Mouse (Mus musculus): ENCODE results near the gene Lmo1.
A peak's percentile ranks its signal among the peaks of the same experiment; 100 is the strongest.

Gene Lmo1

DNA sequence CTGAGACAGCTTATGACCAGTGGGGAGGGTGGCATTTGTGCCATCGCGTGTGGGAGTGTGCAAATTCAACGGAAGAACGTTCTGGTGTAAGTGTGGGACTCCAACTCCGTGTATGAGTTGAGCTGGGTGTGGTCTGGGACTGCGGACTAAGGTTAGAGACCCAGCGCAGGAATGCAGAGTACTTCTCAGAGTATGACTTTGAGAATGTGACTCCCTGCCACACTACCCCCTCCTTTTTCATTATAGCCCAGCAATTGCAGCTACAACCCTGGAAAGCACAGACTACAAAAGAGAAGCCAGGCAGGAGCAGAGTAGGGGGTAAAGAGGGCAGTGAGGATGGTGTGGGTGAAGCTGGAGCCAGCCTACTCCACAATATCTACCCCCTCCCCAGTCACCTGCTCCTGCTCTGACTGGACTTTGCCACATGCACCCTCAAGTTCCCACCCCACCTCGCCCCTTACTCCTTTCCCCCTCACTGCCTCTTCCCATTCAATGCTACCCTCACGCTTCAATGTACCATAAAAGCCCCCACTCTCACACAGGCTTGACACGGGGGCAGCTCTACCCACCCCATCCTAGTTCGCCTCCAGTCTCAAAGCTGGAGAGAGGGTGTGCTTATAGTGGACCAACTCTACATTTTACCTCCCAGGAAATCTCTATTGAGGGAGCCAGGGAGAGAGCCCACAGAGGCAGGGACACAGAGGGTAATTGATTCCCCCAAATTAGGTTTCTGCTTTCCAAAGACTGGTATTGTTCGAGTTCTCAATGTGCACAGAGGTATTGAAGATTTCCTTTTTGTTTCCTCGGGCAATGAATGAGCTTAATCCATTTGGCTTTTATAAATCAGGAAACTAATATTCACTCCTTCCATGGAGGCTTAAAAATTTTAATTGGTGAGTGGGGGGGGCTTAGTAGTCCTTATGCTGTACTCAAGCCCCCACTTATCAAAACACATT lies 941 bp upstream of the Lmo1 start:
- DNase-seq (ENCODE audit: low spot score in 2 of 2): no peak

DNA sequence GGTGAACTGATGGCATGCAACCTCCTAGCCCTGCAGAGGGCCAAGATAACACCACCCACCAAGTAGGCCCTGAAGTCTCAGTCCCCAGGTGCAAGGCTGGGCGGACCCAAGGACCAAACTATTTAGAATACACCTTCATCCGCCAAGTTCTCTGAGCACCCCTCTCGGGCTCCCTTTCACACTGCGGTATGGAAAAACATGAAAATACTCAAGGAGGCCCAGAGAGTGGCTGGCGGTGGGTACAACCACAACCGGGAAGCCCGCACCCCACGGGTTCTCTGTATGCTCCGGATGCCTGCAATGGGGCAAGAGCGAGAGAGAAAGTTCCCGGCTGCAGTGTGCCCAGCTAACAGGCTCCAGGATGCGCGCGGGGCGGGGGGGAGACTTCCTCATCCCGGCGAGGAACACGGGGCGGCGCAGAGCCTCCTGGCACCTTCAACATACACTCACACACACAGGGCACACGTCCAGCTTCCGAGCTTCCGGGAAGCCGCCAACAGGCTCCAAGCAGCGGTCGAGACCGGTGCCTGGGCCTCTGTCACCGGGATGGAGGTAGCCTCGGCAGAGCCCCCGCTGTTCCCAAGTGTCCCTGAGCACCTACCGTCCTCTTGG lies 564 bp downstream of the Lmo1 start:
- no peak for DNase-seq (ENCODE audit: low spot score in 2 of 2)

- DNase-seq (ENCODE audit: low spot score in 2 of 2): no peak
Measured at GRCm38 (mm10) chr7:109171874-109172273, 3.1 kb downstream of the Lmo1 start.

DNA sequence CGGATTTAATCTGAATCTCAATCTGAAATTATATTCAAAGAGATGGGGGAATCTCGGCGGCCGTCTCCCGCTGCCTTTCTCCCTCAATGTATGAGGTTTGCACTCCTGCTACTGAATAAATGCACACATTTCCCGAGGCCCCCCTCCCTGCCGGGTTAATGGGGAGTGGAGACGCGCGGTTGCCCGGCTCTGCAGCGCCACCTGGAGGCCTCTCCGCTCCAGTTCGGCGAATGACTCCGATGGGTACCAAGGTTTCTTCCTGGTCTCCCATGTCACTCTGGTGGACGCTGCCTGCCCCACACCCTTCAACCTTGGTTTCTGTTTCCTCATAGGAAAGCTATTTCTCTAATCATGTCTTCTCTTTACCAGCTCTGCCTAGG lies 4.6 kb downstream of the Lmo1 start:
- peak; percentile 65 to 89 for DNase-seq (ENCODE audit: low spot score in 2 of 2)

GRCm38 (mm10) chr7:109169505-109170440 lies 5.2 kb downstream of the Lmo1 start:
- no peak for DNase-seq (ENCODE audit: low spot score in 2 of 2)

DNA sequence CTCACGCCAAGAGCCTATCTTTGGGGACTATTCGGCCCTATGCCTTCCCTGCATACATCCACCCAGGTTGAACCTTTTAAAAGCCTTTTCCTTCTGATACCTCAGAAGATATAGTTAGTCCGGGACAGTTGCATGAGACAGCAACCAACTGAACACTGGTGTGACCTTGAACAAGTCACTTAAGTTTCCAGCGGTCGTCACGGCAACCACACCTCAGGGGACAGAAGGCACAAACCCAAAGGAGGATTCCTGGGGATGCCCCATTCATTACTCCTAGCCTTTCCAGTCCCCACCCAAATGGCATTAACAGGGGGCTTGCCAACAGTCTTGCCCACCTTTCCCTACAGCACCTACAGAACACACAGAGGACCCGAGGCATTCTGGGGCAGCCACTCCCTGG lies 6.3 kb downstream of the Lmo1 start:
- no peak for DNase-seq (ENCODE audit: low spot score in 2 of 2)

DNA sequence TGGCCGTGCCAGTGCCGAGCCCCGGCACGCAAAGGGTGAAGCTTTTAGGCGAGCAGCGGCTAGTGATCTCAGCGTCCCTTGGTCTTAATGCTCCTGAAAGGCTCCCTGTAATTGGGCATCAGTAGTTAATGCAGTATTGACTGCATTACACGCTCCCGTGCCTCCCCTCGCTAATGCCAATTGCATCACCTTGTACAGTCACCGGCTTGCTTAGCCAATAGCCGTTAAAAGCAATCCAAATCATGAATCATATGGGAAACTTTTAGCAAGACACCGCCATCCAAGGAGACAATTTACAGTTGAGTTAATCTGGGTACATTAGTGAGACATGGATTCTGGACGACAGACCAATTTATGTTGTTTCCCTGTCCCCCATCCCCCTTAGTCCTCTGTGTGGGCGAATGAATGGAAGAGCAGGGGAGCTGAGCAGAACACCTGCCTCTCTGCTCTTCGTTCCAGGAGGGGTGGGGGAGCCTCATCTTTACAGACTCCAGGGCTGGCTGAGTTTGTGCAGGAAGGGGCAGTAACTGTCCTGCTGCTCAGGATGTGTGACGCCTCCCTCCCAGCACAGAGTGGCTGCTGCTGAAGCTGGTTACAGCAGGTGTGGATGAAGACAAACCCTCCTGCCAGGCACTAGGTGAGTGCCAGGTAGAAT lies 8.9 kb downstream of the Lmo1 start:
- DNase-seq (ENCODE audit: low spot score in 2 of 2): no peak

GRCm38 (mm10) chr7:109154331-109154730 lies 20.7 kb downstream of the Lmo1 start:
- no peak for DNase-seq (ENCODE audit: low spot score in 2 of 2)

DNA sequence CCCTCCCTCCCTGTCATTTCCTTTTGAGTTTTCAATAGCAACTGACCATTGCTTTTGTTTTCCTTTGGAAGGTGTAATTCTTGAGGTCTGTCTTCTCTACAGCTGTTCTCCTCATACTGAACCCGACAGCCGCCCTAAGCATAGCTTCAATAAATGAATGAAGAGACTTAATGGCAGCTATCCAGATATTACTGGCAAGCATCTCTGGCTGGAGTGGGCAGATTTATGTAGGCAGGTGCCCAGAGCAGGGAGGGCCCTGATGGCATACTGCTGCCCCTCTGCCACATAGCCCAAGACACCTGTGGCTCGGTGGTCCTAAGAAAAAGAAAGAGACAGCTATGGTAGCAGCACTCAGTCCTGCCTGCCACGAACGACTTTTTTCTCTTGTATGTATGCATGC lies 21.5 kb downstream of the Lmo1 start:
- DNase-seq (ENCODE audit: low spot score in 2 of 2): no peak

- no peak for DNase-seq (ENCODE audit: low spot score in 2 of 2)
Measured at GRCm38 (mm10) chr7:109151088-109151487, 23.9 kb downstream of the Lmo1 start.

DNA sequence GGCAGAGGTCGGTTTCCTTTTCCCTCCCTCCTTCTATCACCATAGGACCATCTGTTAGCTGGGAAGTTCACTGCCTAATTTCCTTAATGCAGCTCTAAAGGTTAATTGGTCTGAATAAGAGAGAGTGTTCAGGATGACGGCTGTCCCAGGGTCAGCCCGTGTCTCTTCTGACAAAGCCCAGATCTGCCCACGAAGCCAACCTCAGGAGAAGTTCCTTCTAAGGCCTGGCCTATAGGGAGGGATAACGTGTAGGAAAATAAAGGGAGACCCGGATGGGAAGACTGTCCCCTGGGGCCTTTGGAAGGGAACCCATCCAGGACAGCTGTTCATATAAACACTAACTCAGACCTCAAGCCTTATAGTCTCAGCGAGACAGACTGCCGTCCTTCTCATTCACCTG lies 29.8 kb downstream of the Lmo1 start:
- DNase-seq (ENCODE audit: low spot score in 2 of 2): no peak

GRCm38 (mm10) chr7:109144705-109145104 lies 30.3 kb downstream of the Lmo1 start:
- no peak for DNase-seq (ENCODE audit: low spot score in 2 of 2)

DNA sequence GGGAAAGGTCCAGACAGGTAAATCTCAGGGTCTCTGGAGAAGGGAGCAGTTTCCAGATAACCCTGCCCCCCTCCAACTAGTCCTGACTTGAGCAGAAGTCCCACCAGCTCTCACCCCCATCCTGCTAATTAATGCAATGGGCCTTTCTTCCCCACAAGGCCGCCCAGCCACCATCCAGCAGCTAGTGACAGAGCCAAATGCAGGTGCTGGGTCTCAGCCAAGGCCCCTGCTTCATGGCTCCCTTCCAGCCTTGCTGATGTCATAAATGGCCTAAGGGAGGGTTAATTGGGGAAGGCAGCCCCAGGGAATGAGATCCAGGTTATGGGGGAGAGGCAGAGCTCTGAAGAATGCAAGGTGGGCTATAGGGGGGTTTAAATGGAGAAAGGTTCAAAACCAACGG lies 32.4 kb downstream of the Lmo1 start:
- DNase-seq (ENCODE audit: low spot score in 2 of 2): no peak

DNA sequence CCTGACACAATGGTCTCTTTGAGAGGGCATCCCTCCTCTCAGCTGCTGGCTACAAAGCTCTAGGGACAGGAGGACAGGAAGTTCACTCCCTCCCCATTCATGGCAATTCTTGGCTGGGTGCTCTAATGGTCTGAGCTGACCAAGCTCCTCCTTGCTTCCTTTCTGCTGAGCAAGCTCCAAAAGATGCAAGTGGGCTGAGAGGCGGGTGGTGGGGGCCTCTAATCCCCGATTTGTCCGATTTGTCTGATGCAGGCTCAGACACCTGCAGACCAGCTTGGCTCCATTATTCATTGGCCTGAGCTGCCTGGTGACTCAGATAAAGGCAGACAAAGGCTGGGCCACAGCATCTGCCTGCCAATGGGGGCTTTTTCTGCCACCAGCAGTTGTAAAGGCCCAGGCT lies 33.3 kb downstream of the Lmo1 start:
- no peak for DNase-seq (ENCODE audit: low spot score in 2 of 2)

DNA sequence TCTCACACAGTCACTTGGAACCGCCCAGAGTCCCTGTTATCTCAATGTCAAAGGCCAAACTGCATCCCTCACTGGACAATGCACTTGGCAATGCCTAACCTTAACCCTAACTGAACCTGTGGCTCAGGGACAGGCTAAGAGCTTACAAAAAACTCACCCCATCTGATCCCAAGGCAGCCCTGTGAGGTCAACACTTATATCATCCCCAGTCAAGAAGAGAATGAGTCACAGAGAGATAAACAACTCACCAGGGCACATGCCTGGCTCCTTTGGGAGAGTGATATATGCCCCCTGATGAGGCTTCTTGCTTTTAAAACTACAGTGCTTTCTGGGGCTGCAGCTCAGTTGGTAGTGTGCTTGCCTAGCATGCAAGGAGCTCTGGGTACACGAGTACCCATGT lies 34.0 kb downstream of the Lmo1 start:
- DNase-seq (ENCODE audit: low spot score in 2 of 2): no peak

GRCm38 (mm10) chr7:109139405-109139804 lies 35.6 kb downstream of the Lmo1 start:
- DNase-seq (ENCODE audit: low spot score in 2 of 2): peak; percentile 81 to 89

DNA sequence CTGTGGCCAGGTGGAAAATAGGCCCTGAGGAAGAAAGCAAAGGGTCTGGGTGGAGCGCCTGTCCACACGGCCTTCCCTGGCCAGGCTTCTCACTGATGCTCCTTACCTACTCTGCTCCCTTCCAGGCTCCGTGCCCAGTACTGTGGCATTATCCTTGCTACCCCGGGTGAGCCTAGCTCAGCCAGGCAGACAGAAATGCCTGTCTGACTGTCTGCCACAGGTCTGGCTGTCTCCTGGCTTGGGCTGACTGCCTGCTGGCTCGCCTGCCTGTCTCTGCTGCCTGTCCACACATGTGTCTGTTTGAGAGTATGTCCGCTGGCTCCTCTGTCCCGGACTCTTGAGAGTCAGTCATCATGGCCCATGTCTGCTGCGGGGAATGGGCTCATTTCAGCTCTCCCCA lies 37.6 kb downstream of the Lmo1 start:
- DNase-seq (ENCODE audit: low spot score in 2 of 2): no peak

- no peak for DNase-seq (ENCODE audit: low spot score in 2 of 2)
Measured at GRCm38 (mm10) chr7:109131565-109131964, 43.4 kb downstream of the Lmo1 start.

GRCm38 (mm10) chr7:109129946-109130686 lies 44.9 kb downstream of the Lmo1 start:
- DNase-seq (ENCODE audit: low spot score in 2 of 2): peak in 1 of 2 experiments; percentile 64

GRCm38 (mm10) chr7:109129442-109129841 lies 45.6 kb downstream of the Lmo1 start:
- DNase-seq (ENCODE audit: low spot score in 2 of 2): peak in 1 of 2 experiments; percentile 62

- DNase-seq (ENCODE audit: low spot score in 2 of 2): no peak
Measured at GRCm38 (mm10) chr7:109115929-109116328, 59.1 kb downstream of the Lmo1 start.

All from spleen, postnatal 4 days (tissue).